Mouse (Mus musculus) midbrain, embryonic 15.5 days (tissue): ENCODE measurements at regions not wholly inside any gene's neighbourhood (a gene's known extent, or its start where the extent isn't known, plus 50 kb on each side); places are given as distances from the start of the nearest gene placed in this dataset. TPM values are rescaled to one million over a fixed set of nuclear protein-coding genes. Genes with fewer than 3 reads are reported as not detected.

Source experiments
- microRNA-seq: library from miRNA; unstranded; fragments of <30 nt; microRNA quantifications from one replicate; pipeline ENCODE4, GENCODE M21; 2016

Small RNA genes in the stretch of these regions (microRNA-seq; reads per million reads assigned to microRNA genes)
- gene Gm44461 = not detected
